Mouse (Mus musculus): ENCODE measurements at regions not wholly inside any gene's neighbourhood (a gene's known extent, or its start where the extent isn't known, plus 50 kb on each side); places are given as distances from the start of the nearest gene placed in this dataset.

- DNase-seq: no peak
Observed at GRCm38 (mm10) chr4:56261992-56262391, 477.9 kb upstream of the Gm26657 start.

GRCm38 (mm10) chr4:56252375-56252774 lies 487.5 kb upstream of the Gm26657 start:
- no peak for DNase-seq

- DNase-seq: no peak
Observed at GRCm38 (mm10) chr4:56251766-56252165, 488.1 kb upstream of the Gm26657 start.

GRCm38 (mm10) chr4:56250611-56251010 lies 489.3 kb upstream of the Gm26657 start:
- no peak for DNase-seq

GRCm38 (mm10) chr4:56243863-56244262 lies 496.0 kb upstream of the Gm26657 start:
- DNase-seq: no peak

GRCm38 (mm10) chr4:56238496-56239488 lies 501.1 kb upstream of the Gm26657 start:
- DNase-seq: no peak

- DNase-seq: no peak
Observed at GRCm38 (mm10) chr4:56231414-56231813, 508.5 kb upstream of the Gm26657 start.

- DNase-seq: no peak
Observed at GRCm38 (mm10) chr4:56230451-56230850, 509.4 kb upstream of the Gm26657 start.

- DNase-seq: no peak
Observed at GRCm38 (mm10) chr4:56226493-56226892, 513.4 kb upstream of the Gm26657 start.

GRCm38 (mm10) chr4:56224542-56224941 lies 515.3 kb upstream of the Gm26657 start:
- DNase-seq: no peak

GRCm38 (mm10) chr4:56222023-56222776 lies 517.7 kb upstream of the Gm26657 start:
- DNase-seq: peak; percentile 33

- DNase-seq: no peak
Observed at GRCm38 (mm10) chr4:56220531-56220930, 519.3 kb upstream of the Gm26657 start.

- no peak for DNase-seq
Observed at GRCm38 (mm10) chr4:56209499-56209898, 530.4 kb upstream of the Gm26657 start.

GRCm38 (mm10) chr4:56207726-56208125 lies 532.1 kb upstream of the Gm26657 start:
- DNase-seq: no peak

- DNase-seq: no peak
Observed at GRCm38 (mm10) chr4:56205069-56205468, 534.8 kb upstream of the Gm26657 start.

GRCm38 (mm10) chr4:56193365-56193764 lies 546.5 kb upstream of the Gm26657 start:
- DNase-seq: no peak

GRCm38 (mm10) chr4:56192516-56192915 lies 547.4 kb upstream of the Gm26657 start:
- DNase-seq: no peak

- no peak for DNase-seq
Observed at GRCm38 (mm10) chr4:56179566-56179965, 560.3 kb upstream of the Gm26657 start.

GRCm38 (mm10) chr4:56178844-56179481 lies 560.9 kb upstream of the Gm26657 start:
- DNase-seq: no peak

GRCm38 (mm10) chr4:56161257-56161594 lies 578.6 kb upstream of the Gm26657 start:
- DNase-seq: no peak

GRCm38 (mm10) chr4:56160551-56161256 lies 579.2 kb upstream of the Gm26657 start:
- DNase-seq: no peak

GRCm38 (mm10) chr4:56157521-56158065 lies 582.3 kb upstream of the Gm26657 start:
- no peak for DNase-seq
